Mouse (Mus musculus) brain, embryonic 18.5 days (tissue): Measurements from ENCODE around the gene Anapc7.

Experiments
- DNase-seq: peaks from one replicate; pipeline ENCODE4 v3.0.0-alpha.2; 2012; ENCODE audit warnings: low read depth, low spot score

Anapc7 gene

GRCm38 (mm10) chr5:122421271-122422068 lies at the start of gene Anapc7:
Gene Anapc7, plus strand, starts transcription at chr5:122421693.
- DNase-seq, result no peak

- DNase-seq, result peak; percentile 99
These were observed 49.2 kb upstream of the Anapc7 start, which contains the start of gene Fam216a for GRCm38 (mm10) chr5:122372192-122372769. Gene Fam216a, minus strand, starts transcription at chr5:122372364.

GRCm38 (mm10) chr5:122372878-122373277 lies 48.6 kb upstream of the Anapc7 start:
- DNase-seq, result no peak

GRCm38 (mm10) chr5:122377101-122377833 lies 44.2 kb upstream of the Anapc7 start:
- DNase-seq, result no peak

- no peak for DNase-seq
These were observed 43.3 kb upstream of the Anapc7 start for GRCm38 (mm10) chr5:122378171-122378570.

- no peak for DNase-seq
These were observed 41.9 kb upstream of the Anapc7 start for GRCm38 (mm10) chr5:122379374-122380155.

GRCm38 (mm10) chr5:122390006-122390405 lies 31.5 kb upstream of the Anapc7 start:
- DNase-seq, result no peak

- DNase-seq, result no peak
These were observed 30.8 kb upstream of the Anapc7 start for GRCm38 (mm10) chr5:122390671-122391070.

- no peak for DNase-seq
These were observed 30.2 kb upstream of the Anapc7 start for GRCm38 (mm10) chr5:122391178-122391785.

GRCm38 (mm10) chr5:122391786-122392180 lies 29.7 kb upstream of the Anapc7 start, which contains the start of gene Arpc3:
Gene Arpc3, plus strand, starts transcription at chr5:122391878.
- DNase-seq, result peak; percentile 79

- no peak for DNase-seq
These were observed 29.1 kb upstream of the Anapc7 start for GRCm38 (mm10) chr5:122392227-122393004.

- DNase-seq, result no peak
These were observed 27.6 kb upstream of the Anapc7 start for GRCm38 (mm10) chr5:122393887-122394286.

GRCm38 (mm10) chr5:122396791-122397190 lies 24.7 kb upstream of the Anapc7 start:
- no peak for DNase-seq

- DNase-seq, result no peak
These were observed 24.0 kb upstream of the Anapc7 start for GRCm38 (mm10) chr5:122397495-122397894.

GRCm38 (mm10) chr5:122399871-122400270 lies 21.6 kb upstream of the Anapc7 start:
- no peak for DNase-seq

GRCm38 (mm10) chr5:122400628-122401302 lies 20.7 kb upstream of the Anapc7 start:
- DNase-seq, result no peak

- no peak for DNase-seq
These were observed 20.2 kb upstream of the Anapc7 start for GRCm38 (mm10) chr5:122401303-122401640.

GRCm38 (mm10) chr5:122402160-122402559 lies 19.3 kb upstream of the Anapc7 start:
- DNase-seq, result no peak

- DNase-seq, result no peak
These were observed 18.7 kb upstream of the Anapc7 start for GRCm38 (mm10) chr5:122402772-122403171.

GRCm38 (mm10) chr5:122403362-122403761 lies 18.1 kb upstream of the Anapc7 start:
- DNase-seq, result no peak
